Comparison of ENCODE assay signal across 8 mouse cellular contexts in the genomic region with DNA sequence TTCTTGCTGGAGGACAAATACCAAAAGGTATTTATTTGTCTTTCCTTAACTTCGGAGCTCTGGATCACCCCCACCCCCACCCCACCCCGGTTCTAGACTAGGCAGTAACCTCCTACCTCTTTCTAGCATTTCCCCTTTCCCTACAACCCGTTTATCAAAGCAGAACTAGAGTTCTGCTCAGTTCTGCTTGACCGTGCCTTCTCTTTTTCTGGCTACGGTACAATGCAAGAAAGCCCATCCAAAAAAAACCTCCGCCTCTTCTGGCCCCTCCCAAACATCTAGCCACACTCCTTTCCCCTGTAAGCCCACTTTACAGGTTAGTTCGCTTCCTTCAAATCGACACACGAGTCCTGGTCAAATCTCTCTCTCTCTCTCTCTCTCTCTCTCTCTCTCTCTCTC. TPM values are rescaled to one million over a fixed set of nuclear protein-coding genes. Genes with fewer than 3 reads are reported as not detected.
DNase-seq lines count a peak whose midpoint lies in the region; ATAC-seq lines count a peak whose summit lies in the region.
"Had no signal": no experiment of that assay in that cellular context is flagged by ENCODE, and none has a peak within 500 bp of the region (broad histone marks: within the 10 kb centered on the region; RNA-seq: fewer than 3 reads in every experiment).

No protein-coding gene starts in this region.

- peaks cover 5% of the 10 kb centered on the region; the same call in 1 of the 2 replicates for H3K4me1 ChIP-seq in neural tube, embryonic 11.5 days (ENCODE audit: control insufficient read depth, insufficient read depth, low read length)
- peaks cover 23% of the 10 kb centered on the region for H3K4me1 ChIP-seq in forebrain, embryonic 13.5 days
- H3K4me1 ChIP-seq in liver, embryonic 13.5 days (replicated peaks), result peaks cover 47% of the 10 kb centered on the region
- peaks cover 15% of the 10 kb centered on the region for H3K4me1 ChIP-seq in stomach, embryonic 15.5 days

- H3K4me3 ChIP-seq in neural tube, embryonic 11.5 days (ENCODE audit: low read depth, low read length), result peak overlapping the region; percentile 29
- H3K4me3 ChIP-seq in forebrain, embryonic 13.5 days, result peak overlapping the region; percentile 34
- H3K4me3 ChIP-seq in liver, embryonic 13.5 days (replicated peaks), result peak overlapping the region; percentile 54
- peak overlapping the region; percentile 48 for H3K4me3 ChIP-seq in stomach, embryonic 15.5 days (replicated peaks)

- H3K9me3 ChIP-seq in neural tube, embryonic 11.5 days (ENCODE audit: control insufficient read depth, low read length), result no peaks in the 10 kb centered on the region
- no peaks in the 10 kb centered on the region for H3K9me3 ChIP-seq in forebrain, embryonic 13.5 days (replicated peaks)
- H3K9me3 ChIP-seq in liver, embryonic 13.5 days (replicated peaks), result no peaks in the 10 kb centered on the region
- H3K9me3 ChIP-seq in stomach, embryonic 15.5 days, result peaks cover 3% of the 10 kb centered on the region; the same call in 1 of the 2 replicates

- DNase-seq in neural tube, embryonic 11.5 days (ENCODE audit: low spot score), result no peak
- DNase-seq in neural tube, embryonic 10.5 days (ENCODE audit: extremely low spot score, low spot score), result no peak
- DNase-seq in liver, embryonic 13.5 days, result no peak
- no peak for DNase-seq in adrenal gland, adult (ENCODE audit: inconsistent age in 2 of 2, low spot score in 1 of 2)
- DNase-seq in urinary bladder, postnatal 25 days (ENCODE audit: low spot score), result no peak

- H3K36me3 ChIP-seq in neural tube, embryonic 11.5 days (ENCODE audit: control insufficient read depth, insufficient read depth, low read length), result no peaks in the 10 kb centered on the region
- peaks cover 87% of the 10 kb centered on the region for H3K36me3 ChIP-seq in forebrain, embryonic 13.5 days (ENCODE audit: poor library complexity, severe bottlenecking)
- H3K36me3 ChIP-seq in liver, embryonic 13.5 days, result peaks cover 9% of the 10 kb centered on the region
- H3K36me3 ChIP-seq in stomach, embryonic 15.5 days, result no peaks in the 10 kb centered on the region

- 19% methylated on average over 9 of the region's 9 CpGs for WGBS in neural tube, embryonic 11.5 days
- 12% methylated on average over 9 of the region's 9 CpGs for WGBS in forebrain, embryonic 13.5 days
- WGBS in liver, embryonic 13.5 days (ENCODE audit: insufficient replicate concordance), result 5% methylated on average over 9 of the region's 9 CpGs
- WGBS in stomach, embryonic 15.5 days, result 10% methylated on average over 9 of the region's 9 CpGs

- peak overlapping the region; percentile 44 for H3K4me2 ChIP-seq in neural tube, embryonic 11.5 days (ENCODE audit: low read depth)
- H3K4me2 ChIP-seq in forebrain, embryonic 13.5 days, result peak overlapping the region; percentile 65
- peak overlapping the region; percentile 88 for H3K4me2 ChIP-seq in liver, embryonic 13.5 days
- peak overlapping the region; percentile 93 for H3K4me2 ChIP-seq in stomach, embryonic 15.5 days

- H3K27ac ChIP-seq in neural tube, embryonic 11.5 days (ENCODE audit: low read depth, low read length), result no peak overlapping the region
- H3K27ac ChIP-seq in forebrain, embryonic 13.5 days, result no peak overlapping the region
- H3K27ac ChIP-seq in liver, embryonic 13.5 days, result peak overlapping the region; percentile 35
- no peak overlapping the region; the same call in 1 of the 2 replicates for H3K27ac ChIP-seq in stomach, embryonic 15.5 days
- H3K27ac ChIP-seq: left cerebral cortex, adult 2 months had no signal

- ATAC-seq in neural tube, embryonic 11.5 days (ENCODE audit: insufficient read depth, low FRiP score, low TSS enrichment), result no peak
- ATAC-seq in forebrain, embryonic 13.5 days, result no peak
- ATAC-seq in liver, embryonic 13.5 days (ENCODE audit: low read depth), result no peak
- no peak for ATAC-seq in stomach, embryonic 15.5 days (ENCODE audit: insufficient read depth, low FRiP score, low read depth)

- H3K27me3 ChIP-seq in neural tube, embryonic 11.5 days (ENCODE audit: control insufficient read depth, insufficient read depth, low read length), result peaks cover 67% of the 10 kb centered on the region
- peaks cover 62% of the 10 kb centered on the region for H3K27me3 ChIP-seq in forebrain, embryonic 13.5 days
- H3K27me3 ChIP-seq in liver, embryonic 13.5 days, result peaks cover 60% of the 10 kb centered on the region
- H3K27me3 ChIP-seq in stomach, embryonic 15.5 days (replicated peaks), result peaks cover 27% of the 10 kb centered on the region

- H3K9ac ChIP-seq in neural tube, embryonic 11.5 days (ENCODE audit: low read length), result no peak overlapping the region
- peak overlapping the region; percentile 45 for H3K9ac ChIP-seq in forebrain, embryonic 13.5 days
- peak overlapping the region; percentile 68 for H3K9ac ChIP-seq in liver, embryonic 13.5 days
- no peak overlapping the region for H3K9ac ChIP-seq in stomach, embryonic 15.5 days

RNA-seq across cellular contexts. Expression of a gene that starts 5.1 kb away (rescaled TPM):
- 4.0 and 4.9 TPM in 2 replicates for polyA plus RNA-seq in neural tube, embryonic 11.5 days (2014; fragmentation: Nextera tagmentation; extraction: Ambion mirVana)
- polyA plus RNA-seq in forebrain, embryonic 13.5 days (2015; fragmentation: Nextera tagmentation; extraction: Ambion mirVana), result 6.9 and 9.4 TPM in 2 replicates
- 9.3 and 10.4 TPM in 2 replicates for polyA plus RNA-seq in liver, embryonic 13.5 days (2015; fragmentation: Nextera tagmentation; extraction: Ambion mirVana)
- polyA plus RNA-seq in stomach, embryonic 15.5 days (2015; fragmentation: Nextera tagmentation; extraction: Ambion mirVana), result 12.3 and 14.2 TPM in 2 replicates

RNA-seq across cellular contexts. Expression of a gene that starts 11.8 kb away (rescaled TPM):
- 11.8 and 12.9 TPM in 2 replicates for polyA plus RNA-seq in neural tube, embryonic 11.5 days (2014; fragmentation: Nextera tagmentation; extraction: Ambion mirVana)
- 0.74 and 1.2 TPM in 2 replicates for polyA plus RNA-seq in forebrain, embryonic 13.5 days (2015; fragmentation: Nextera tagmentation; extraction: Ambion mirVana)
- 469 and 494 TPM in 2 replicates for polyA plus RNA-seq in liver, embryonic 13.5 days (2015; fragmentation: Nextera tagmentation; extraction: Ambion mirVana)
- polyA plus RNA-seq in stomach, embryonic 15.5 days (2015; fragmentation: Nextera tagmentation; extraction: Ambion mirVana), result 14.8 and 39.3 TPM in 2 replicates

RNA-seq across cellular contexts. Expression of a gene that starts 19.8 kb away (rescaled TPM):
- polyA plus RNA-seq in neural tube, embryonic 11.5 days (2014; fragmentation: Nextera tagmentation; extraction: Ambion mirVana), result 31.5 and 33.7 TPM in 2 replicates
- 33.2 and 34.2 TPM in 2 replicates for polyA plus RNA-seq in forebrain, embryonic 13.5 days (2015; fragmentation: Nextera tagmentation; extraction: Ambion mirVana)
- 44.7 and 48.6 TPM in 2 replicates for polyA plus RNA-seq in liver, embryonic 13.5 days (2015; fragmentation: Nextera tagmentation; extraction: Ambion mirVana)
- polyA plus RNA-seq in stomach, embryonic 15.5 days (2015; fragmentation: Nextera tagmentation; extraction: Ambion mirVana), result 42.6 and 45.9 TPM in 2 replicates

RNA-seq across cellular contexts. Expression of a gene that starts 23.7 kb away (rescaled TPM):
- 13.8 and 14.6 TPM in 2 replicates for polyA plus RNA-seq in neural tube, embryonic 11.5 days (2014; fragmentation: Nextera tagmentation; extraction: Ambion mirVana)
- polyA plus RNA-seq in forebrain, embryonic 13.5 days (2015; fragmentation: Nextera tagmentation; extraction: Ambion mirVana), result 31.6 and 37.3 TPM in 2 replicates
- 0.12 and 0.13 TPM in 2 replicates for polyA plus RNA-seq in liver, embryonic 13.5 days (2015; fragmentation: Nextera tagmentation; extraction: Ambion mirVana)
- 1.9 and 2.2 TPM in 2 replicates for polyA plus RNA-seq in stomach, embryonic 15.5 days (2015; fragmentation: Nextera tagmentation; extraction: Ambion mirVana)

RNA-seq across cellular contexts. Expression of a gene that starts 33.3 kb away (rescaled TPM):
- 0.25 TPM in 1 of 2 replicates, not detected in the other for polyA plus RNA-seq in neural tube, embryonic 11.5 days (2014; fragmentation: Nextera tagmentation; extraction: Ambion mirVana)
- 1.2 and 1.8 TPM in 2 replicates for polyA plus RNA-seq in forebrain, embryonic 13.5 days (2015; fragmentation: Nextera tagmentation; extraction: Ambion mirVana)
- 0.33 and 0.56 TPM in 2 replicates for polyA plus RNA-seq in liver, embryonic 13.5 days (2015; fragmentation: Nextera tagmentation; extraction: Ambion mirVana)
- 0.28 and 0.64 TPM in 2 replicates for polyA plus RNA-seq in stomach, embryonic 15.5 days (2015; fragmentation: Nextera tagmentation; extraction: Ambion mirVana)

Comparison
In these comparisons a context has a peak if more than half of its experiments do, and no peak if none do; other contexts are left out.
1. H3K9ac ChIP-seq: peak in forebrain, embryonic 13.5 days (single experiment) and liver, embryonic 13.5 days (single experiment); none in neural tube, embryonic 11.5 days (single experiment) and stomach, embryonic 15.5 days (single experiment).
2. RNA of a gene that starts 11.8 kb away (polyA plus RNA-seq): 469 to 494 TPM in liver, embryonic 13.5 days; 14.8 to 39.3 TPM in stomach, embryonic 15.5 days, 11.8 to 12.9 TPM in neural tube, embryonic 11.5 days and 0.74 to 1.2 TPM in forebrain, embryonic 13.5 days; every median in the first group is over 10 times any median in the second.
3. Peak in every context shown above with its lines, with median percentiles within 50 percentile points of each other: H3K4me2 ChIP-seq and H3K4me3 ChIP-seq.